Mouse (Mus musculus): ENCODE measurements around the gene Wfdc3. TPM values are rescaled to one million over a fixed set of nuclear protein-coding genes. Genes with fewer than 3 reads are reported as not detected.

Gene Wfdc3
- polyA plus RNA-seq, 1 experiment = 3.3 TPM

Other genes starting within 250 kb of the Wfdc3 start
- 80.6 and 84.7 TPM in 2 replicates for gene Pigt, start 248.4 kb downstream of the Wfdc3 start, polyA plus RNA-seq (2012; rRNA removed)
- 0.76 and 1.2 TPM in 2 replicates for gene Wfdc2, start 183.5 kb downstream of the Wfdc3 start, polyA plus RNA-seq (2012; rRNA removed)
- gene Spint3, start 172.5 kb downstream of the Wfdc3 start, polyA plus RNA-seq (2012; rRNA removed) = not detected in 2 replicates
- gene Wfdc6a, start 160.5 kb downstream of the Wfdc3 start, polyA plus RNA-seq (2012; rRNA removed) = 0.12 TPM in 1 of 2 replicates, not detected in the other
- gene Eppin, start 152.3 kb downstream of the Wfdc3 start, polyA plus RNA-seq (2012; rRNA removed) = not detected in 2 replicates
- gene Wfdc6b, start 132.4 kb downstream of the Wfdc3 start, polyA plus RNA-seq (2012; rRNA removed) = not detected in 2 replicates
- gene Wfdc8, start 132.3 kb downstream of the Wfdc3 start, polyA plus RNA-seq (2012; rRNA removed) = not detected in 2 replicates
- gene Wfdc16, start 107.1 kb downstream of the Wfdc3 start, polyA plus RNA-seq (2012; rRNA removed) = not detected in 2 replicates
- not detected in 2 replicates for gene Wfdc10, start 89.9 kb downstream of the Wfdc3 start, polyA plus RNA-seq (2012; rRNA removed)
- not detected in 2 replicates for gene Wfdc9, start 89.3 kb downstream of the Wfdc3 start, polyA plus RNA-seq (2012; rRNA removed)
- gene Wfdc11, start 71.8 kb downstream of the Wfdc3 start, polyA plus RNA-seq (2012; rRNA removed) = not detected in 2 replicates
- not detected in 2 replicates for gene Wfdc13, start 60.8 kb downstream of the Wfdc3 start, polyA plus RNA-seq (2012; rRNA removed)
- not detected in 2 replicates for gene Spint4, start 47.4 kb downstream of the Wfdc3 start, polyA plus RNA-seq (2012; rRNA removed)
- not detected in 2 replicates for gene Spint5, start 30.6 kb downstream of the Wfdc3 start, polyA plus RNA-seq (2012; rRNA removed)
- 44.3 and 46.4 TPM in 2 replicates for gene Dnttip1, start 52 bp upstream of the Wfdc3 start, polyA plus RNA-seq (2012; rRNA removed)
- 2.0 and 2.8 TPM in 2 replicates for gene Ube2c, start 24.0 kb upstream of the Wfdc3 start, polyA plus RNA-seq (2012; rRNA removed)
- 0.96 and 3.9 TPM in 2 replicates for gene Tnnc2, start 34.0 kb upstream of the Wfdc3 start, polyA plus RNA-seq (2012; rRNA removed)
- gene Snx21, start 39.9 kb upstream of the Wfdc3 start, polyA plus RNA-seq (2012; rRNA removed) = 59.9 and 60.9 TPM in 2 replicates
- gene Acot8, start 59.0 kb upstream of the Wfdc3 start, polyA plus RNA-seq (2012; rRNA removed) = 29.4 and 35.0 TPM in 2 replicates
- gene Zswim3, start 59.2 kb upstream of the Wfdc3 start, polyA plus RNA-seq (2012; rRNA removed) = 7.7 and 7.9 TPM in 2 replicates
- gene Zswim1, start 76.8 kb upstream of the Wfdc3 start, polyA plus RNA-seq (2012; rRNA removed) = 18.5 and 19.3 TPM in 2 replicates
- gene Spata25, start 82.6 kb upstream of the Wfdc3 start, polyA plus RNA-seq (2012; rRNA removed) = 0.69 TPM in 1 of 2 replicates, not detected in the other
- 177 and 194 TPM in 2 replicates for gene Ctsa, start 86.9 kb upstream of the Wfdc3 start, polyA plus RNA-seq (2012; rRNA removed)
- 6.6 and 6.9 TPM in 2 replicates for gene Neurl2, start 87.5 kb upstream of the Wfdc3 start, polyA plus RNA-seq (2012; rRNA removed)
- gene Pltp, start 111.8 kb upstream of the Wfdc3 start, polyA plus RNA-seq (2012; rRNA removed) = 154 and 170 TPM in 2 replicates
- 47.4 and 47.7 TPM in 2 replicates for gene Pcif1, start 133.4 kb upstream of the Wfdc3 start, polyA plus RNA-seq (2012; rRNA removed)
- 31.6 and 34.6 TPM in 2 replicates for gene Zfp335, start 165.8 kb upstream of the Wfdc3 start, polyA plus RNA-seq (2012; rRNA removed)
- 1.2 and 1.3 TPM in 2 replicates for gene Mmp9, start 194.8 kb upstream of the Wfdc3 start, polyA plus RNA-seq (2012; rRNA removed)
- 345 and 356 TPM in 2 replicates for gene Slc12a5, start 214.9 kb upstream of the Wfdc3 start, polyA plus RNA-seq (2012; rRNA removed)